Mouse (Mus musculus) lung, embryonic 14.5 days (tissue): ENCODE measurements around the gene Ece1. TPM values are rescaled to one million over a fixed set of nuclear protein-coding genes. Genes with fewer than 3 reads are reported as not detected.

ENCODE experiments used
- ATAC-seq: fragments of 200-750 bp; cut with Nextera tagmentation; 2 replicates; pipeline ENCODE4 v1.8.0; 2017; ENCODE audit warnings: mild to moderate bottlenecking, moderate TSS enrichment, moderate library complexity; ENCODE audit not compliant: insufficient read depth
- DNase-seq: peaks from one replicate; pipeline ENCODE4 v3.0.0-alpha.2; 2015
- H3K27ac ChIP-seq: fragments of 300-500 bp; sonication (generic); 2 replicates; pipeline ENCODE4 v1.5.1; 2014; ENCODE audit warnings: low read depth, mild to moderate bottlenecking, moderate library complexity
- H3K27me3 ChIP-seq: fragments of 300-500 bp; sonication (generic); 2 replicates; pipeline ENCODE4 v1.6.1; 2014; ENCODE audit warnings: low read length, control low read depth; ENCODE audit not compliant: insufficient read depth
- H3K36me3 ChIP-seq: fragments of 300-500 bp; sonication (generic); 2 replicates; pipeline ENCODE4 v1.6.1; 2014; ENCODE audit warnings: control low read depth; ENCODE audit not compliant: insufficient read depth
- H3K4me1 ChIP-seq: fragments of 300-500 bp; sonication (generic); 2 replicates; pipeline ENCODE4 v1.6.1; 2014; ENCODE audit warnings: antibody characterized with exemption, control low read depth; ENCODE audit not compliant: insufficient read depth
- H3K4me2 ChIP-seq: fragments of 300-500 bp; sonication (generic); 2 replicates; pipeline ENCODE4 v1.6.1; 2014; ENCODE audit warnings: mild to moderate bottlenecking
- H3K4me3 ChIP-seq: fragments of 300-500 bp; sonication (generic); 2 replicates; pipeline ENCODE4 v1.5.1; 2014; ENCODE audit warnings: low read depth, low read length
- H3K9ac ChIP-seq: fragments of 300-500 bp; sonication (generic); 2 replicates; pipeline ENCODE4 v1.6.1; 2014
- H3K9me3 ChIP-seq: fragments of 300-500 bp; sonication (generic); 2 replicates; pipeline ENCODE4 v1.6.1; 2016; ENCODE audit warnings: low read depth, low read length, control low read depth
- CTCF ChIP-seq: IDR thresholded peaks from 2 replicates; pipeline ENCODE4 v1.5.1; 2016; ENCODE audit warnings: antibody characterized with exemption, low read depth
- WGBS: fragments of 180-500 bp; shearing (Covaris S2); extraction: QIAGEN DNeasy Blood & Tissue Kit; methylation state at CpG from one replicate; pipeline ENCODE4 v1.1.7; 2014; 5-methylcytosine and 5-hydroxymethylcytosine counted together
- polyA plus RNA-seq: library from polyadenylated mRNA; unstranded; fragments of >200 nt; fragmentation: Nextera tagmentation; extraction: Ambion mirVana; gene quantifications from 2 replicates; pipeline ENCODE4 v1.2.1, GENCODE M21; 2014

Ece1 gene
- polyA plus RNA-seq, 1 experiment from 2014 or later, result 59.3 TPM

DNA sequence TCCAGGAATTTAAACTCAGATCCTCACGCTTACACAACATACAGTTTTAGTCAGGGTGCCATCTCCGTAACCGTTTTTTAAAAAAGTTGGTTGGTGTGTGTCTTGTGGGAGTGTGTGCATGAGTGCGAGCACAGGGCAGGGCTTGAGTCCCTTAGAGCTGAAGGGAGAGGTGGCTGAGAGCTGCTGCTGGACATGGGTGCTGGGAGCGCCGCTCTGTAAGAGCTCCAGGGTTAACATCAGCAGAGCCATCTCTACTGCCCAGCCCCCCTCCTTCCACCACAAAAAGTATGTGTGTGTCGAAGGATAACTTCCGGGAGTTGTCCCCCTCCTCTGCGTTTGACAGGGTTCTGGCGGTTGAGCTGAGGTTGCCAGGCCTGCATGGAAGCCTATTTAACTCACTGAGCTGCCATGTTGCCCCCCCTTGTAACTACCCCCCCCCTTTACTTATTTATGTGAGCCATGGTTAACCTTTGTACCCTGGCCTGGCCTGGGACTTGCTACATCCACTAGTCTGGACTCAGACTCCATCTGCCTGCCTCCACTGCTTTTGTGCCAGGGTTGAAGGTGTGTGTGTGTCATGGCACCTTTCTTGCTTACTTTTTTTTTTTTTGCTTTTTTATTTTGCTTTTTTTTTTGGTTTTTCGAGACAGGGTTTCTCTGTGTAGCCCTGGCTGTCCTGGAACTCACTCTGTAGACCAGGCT lies 142.0 kb downstream of the Ece1 start:
- WGBS, result 67% methylated on average over 11 of the region's 11 CpGs
- Histone ChIP-seq H3K27me3 (no peaks in the 10 kb centered on the region), H3K4me3 (no peak overlapping the region), H3K9ac (no peak overlapping the region), H3K36me3 (peaks cover 53% of the 10 kb centered on the region), H3K4me2 (no peak overlapping the region), H3K9me3 (no peaks in the 10 kb centered on the region), H3K4me1 (no peaks in the 10 kb centered on the region), H3K27ac (no peak overlapping the region)
- no peak for TF ChIP-seq CTCF
- no peak for ATAC-seq
- DNase-seq, result peak; percentile 56

DNA sequence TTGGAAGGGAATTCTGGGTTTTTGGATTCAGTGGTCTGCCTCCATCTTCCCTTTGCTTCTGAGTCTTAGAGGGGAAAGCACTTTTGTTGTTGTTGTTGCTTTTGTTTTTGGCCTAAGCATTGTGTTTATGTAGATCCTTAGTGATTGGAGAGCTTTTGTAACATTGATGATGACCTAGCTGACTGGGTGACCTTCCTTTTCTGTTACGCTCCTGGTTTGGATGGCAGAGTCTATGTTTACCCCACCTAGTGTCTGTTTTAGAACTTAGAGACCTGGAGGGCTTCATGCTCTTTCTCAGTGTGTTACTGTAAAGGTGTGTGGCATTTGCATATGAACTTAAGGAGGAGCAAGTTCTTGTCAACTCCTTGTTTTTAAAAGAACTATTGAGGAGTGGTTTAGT lies 143.7 kb downstream of the Ece1 start:
- H3K4me3 ChIP-seq, result no peak overlapping the region
- H3K9ac ChIP-seq, result no peak overlapping the region
- TF ChIP-seq CTCF, result no peak
- no peaks in the 10 kb centered on the region for H3K27me3 ChIP-seq
- no peaks in the 10 kb centered on the region for H3K9me3 ChIP-seq
- H3K4me1 ChIP-seq, result no peaks in the 10 kb centered on the region
- H3K36me3 ChIP-seq, result peaks cover 41% of the 10 kb centered on the region
- H3K4me2 ChIP-seq, result no peak overlapping the region
- no peak overlapping the region for H3K27ac ChIP-seq
- 91% methylated on average over 1 of the region's 1 CpGs for WGBS
- no peak for ATAC-seq
- no peak for DNase-seq

GRCm38 (mm10) chr4:138006951-138007613 lies 145.0 kb downstream of the Ece1 start:
- peaks cover 34% of the 10 kb centered on the region; the same call in 1 of the 2 replicates for H3K36me3 ChIP-seq
- H3K9ac ChIP-seq, result no peak overlapping the region
- no peaks in the 10 kb centered on the region for H3K27me3 ChIP-seq
- H3K4me2 ChIP-seq, result no peak overlapping the region
- WGBS, result 74% methylated on average over 9 of the region's 9 CpGs
- H3K4me3 ChIP-seq, result no peak overlapping the region
- H3K4me1 ChIP-seq, result no peaks in the 10 kb centered on the region
- no peak for ATAC-seq
- TF ChIP-seq CTCF, result no peak
- H3K27ac ChIP-seq, result no peak overlapping the region
- no peak for DNase-seq
- no peaks in the 10 kb centered on the region for H3K9me3 ChIP-seq

GRCm38 (mm10) chr4:138008646-138009045 lies 146.6 kb downstream of the Ece1 start:
- Histone ChIP-seq H3K27ac (no peak overlapping the region), H3K4me2 (no peak overlapping the region), H3K27me3 (no peaks in the 10 kb centered on the region), H3K4me1 (no peaks in the 10 kb centered on the region), H3K36me3 (peaks cover 35% of the 10 kb centered on the region; the same call in 1 of the 2 replicates), H3K9ac (no peak overlapping the region), H3K4me3 (no peak overlapping the region), H3K9me3 (no peaks in the 10 kb centered on the region)
- 89% methylated on average over 6 of the region's 6 CpGs for WGBS
- no peak for ATAC-seq
- DNase-seq, result no peak
- no peak for TF ChIP-seq CTCF

- H3K27me3 ChIP-seq, result no peaks in the 10 kb centered on the region
- no peak for TF ChIP-seq CTCF
- H3K36me3 ChIP-seq, result peaks cover 41% of the 10 kb centered on the region
- H3K9me3 ChIP-seq, result no peaks in the 10 kb centered on the region
- no peak overlapping the region for H3K4me2 ChIP-seq
- no peak overlapping the region for H3K27ac ChIP-seq
- no peak overlapping the region for H3K9ac ChIP-seq
- WGBS, result 95% methylated on average over 4 of the region's 4 CpGs
- no peaks in the 10 kb centered on the region for H3K4me1 ChIP-seq
- no peak for ATAC-seq
- no peak overlapping the region for H3K4me3 ChIP-seq
- no peak for DNase-seq
Observed at GRCm38 (mm10) chr4:138009786-138010502, 147.9 kb downstream of the Ece1 start.

DNA sequence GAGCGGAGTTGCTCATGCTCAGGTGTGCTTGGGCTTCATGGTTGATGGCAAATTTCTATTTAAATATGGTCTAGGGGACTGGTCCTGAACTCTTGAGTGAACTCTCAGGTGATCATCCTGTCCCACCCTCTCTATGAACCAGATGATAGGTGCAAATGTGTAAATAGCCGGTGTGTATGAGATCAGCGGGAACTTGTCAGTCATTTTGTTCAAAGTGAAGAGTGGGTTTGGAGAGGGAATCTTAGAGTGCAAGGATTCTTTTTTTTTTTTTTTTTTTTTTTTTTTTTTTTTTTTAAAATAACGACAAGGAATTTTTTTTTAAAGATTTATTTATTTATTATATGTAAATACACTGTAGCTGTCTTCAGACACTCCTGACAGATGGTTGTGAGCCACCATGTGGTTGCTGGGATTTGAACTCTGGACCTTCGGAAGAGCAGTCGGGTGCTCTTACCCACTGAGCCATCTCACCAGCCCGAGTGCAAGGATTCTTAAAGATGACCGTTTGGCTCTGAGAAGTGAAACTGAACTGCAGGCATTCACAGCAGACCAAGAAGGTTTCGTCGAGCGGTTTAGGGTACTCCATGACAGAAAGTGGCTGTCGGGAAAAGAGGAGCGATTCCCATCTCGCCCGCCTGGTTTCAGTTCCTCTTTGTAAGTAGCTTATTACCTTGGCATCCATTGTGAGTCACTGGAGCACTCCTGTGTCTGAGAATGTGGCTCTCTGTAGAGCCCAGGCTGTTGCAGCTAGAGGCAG lies 151.9 kb downstream of the Ece1 start:
- Histone ChIP-seq H3K27me3 (no peaks in the 10 kb centered on the region), H3K36me3 (peaks cover 61% of the 10 kb centered on the region), H3K9me3 (no peaks in the 10 kb centered on the region), H3K4me2 (no peak overlapping the region), H3K4me3 (no peak overlapping the region), H3K27ac (no peak overlapping the region), H3K9ac (no peak overlapping the region), H3K4me1 (no peaks in the 10 kb centered on the region)
- DNase-seq, result peak; percentile 17
- no peak for TF ChIP-seq CTCF
- 90% methylated on average over 15 of the region's 15 CpGs for WGBS
- no peak for ATAC-seq

Other genes starting within 250 kb of the Ece1 start
- 7.0 and 8.4 TPM in 2 replicates for gene Rap1gap, start 197.5 kb upstream of the Ece1 start, polyA plus RNA-seq
- gene Alpl, start 65.9 kb upstream of the Ece1 start, polyA plus RNA-seq, result 3.5 and 4.1 TPM in 2 replicates
- gene Eif4g3, start 130.8 kb downstream of the Ece1 start, polyA plus RNA-seq, result 38.9 and 42.9 TPM in 2 replicates